Mouse (Mus musculus): ENCODE data around the gene Cdc42ep2. TPM values are rescaled to one million over a fixed set of nuclear protein-coding genes. Genes with fewer than 3 reads are reported as not detected.
A peak's percentile ranks its signal among the peaks of the same experiment; 100 is the strongest.

Cdc42ep2 gene
- total RNA-seq (2022), result 1 to 10 TPM; 4.9 to 9.6 (median 8.3) TPM

GRCm38 (mm10) chr19:5924713-5925093, at the start of gene Cdc42ep2:
Gene Cdc42ep2, minus strand, starts transcription at chr19:5924816.
- DNase-seq, result peak; percentile 94

- no peak for DNase-seq
Measured at GRCm38 (mm10) chr19:5967664-5968063, 43.0 kb upstream of the Cdc42ep2 start.

GRCm38 (mm10) chr19:5966786-5967185, 42.2 kb upstream of the Cdc42ep2 start:
- no peak for DNase-seq

GRCm38 (mm10) chr19:5965910-5966309, 41.3 kb upstream of the Cdc42ep2 start:
- no peak for DNase-seq

GRCm38 (mm10) chr19:5965280-5965679, 40.7 kb upstream of the Cdc42ep2 start:
- no peak for DNase-seq

GRCm38 (mm10) chr19:5964804-5965203, 40.2 kb upstream of the Cdc42ep2 start:
- DNase-seq, result no peak

GRCm38 (mm10) chr19:5963883-5964562, 39.4 kb upstream of the Cdc42ep2 start, which contains the start of gene Pola2:
Gene Pola2, minus strand, starts transcription at chr19:5964202.
- DNase-seq, result peak; percentile 78

GRCm38 (mm10) chr19:5962651-5963050, 38.0 kb upstream of the Cdc42ep2 start:
- DNase-seq, result no peak

GRCm38 (mm10) chr19:5957371-5957770, 32.8 kb upstream of the Cdc42ep2 start:
- DNase-seq, result no peak

- DNase-seq, result peak; percentile 79
Measured at GRCm38 (mm10) chr19:5956685-5957084, 32.1 kb upstream of the Cdc42ep2 start.

GRCm38 (mm10) chr19:5955704-5956670, 31.4 kb upstream of the Cdc42ep2 start:
- DNase-seq, result no peak

GRCm38 (mm10) chr19:5954936-5955335, 30.3 kb upstream of the Cdc42ep2 start:
- DNase-seq, result no peak

- no peak for DNase-seq
Measured at GRCm38 (mm10) chr19:5954031-5954710, 29.6 kb upstream of the Cdc42ep2 start.

GRCm38 (mm10) chr19:5953201-5953770, 28.7 kb upstream of the Cdc42ep2 start:
- DNase-seq, result no peak

GRCm38 (mm10) chr19:5952071-5952691, 27.6 kb upstream of the Cdc42ep2 start:
- peak; percentile 75 for DNase-seq

GRCm38 (mm10) chr19:5951631-5952030, 27.0 kb upstream of the Cdc42ep2 start:
- no peak for DNase-seq

- no peak for DNase-seq
Measured at GRCm38 (mm10) chr19:5950218-5950617, 25.6 kb upstream of the Cdc42ep2 start.

- no peak for DNase-seq
Measured at GRCm38 (mm10) chr19:5945891-5946290, 21.3 kb upstream of the Cdc42ep2 start.

- no peak for DNase-seq
Measured at GRCm38 (mm10) chr19:5945027-5945426, 20.4 kb upstream of the Cdc42ep2 start.

- no peak for DNase-seq
Measured at GRCm38 (mm10) chr19:5944145-5944544, 19.5 kb upstream of the Cdc42ep2 start.

GRCm38 (mm10) chr19:5943404-5943803, 18.8 kb upstream of the Cdc42ep2 start:
- no peak for DNase-seq

- no peak for DNase-seq
Measured at GRCm38 (mm10) chr19:5942581-5942980, 18.0 kb upstream of the Cdc42ep2 start.

Data from adrenal gland, adult 8-10 months (tissue).